Mouse (Mus musculus) limb, embryonic 14.5 days (tissue): ENCODE measurements around the gene Ank2. TPM values are rescaled to one million over a fixed set of nuclear protein-coding genes. Genes with fewer than 3 reads are reported as not detected.
A peak's percentile ranks its signal among the peaks of the same experiment; 100 is the strongest.

Source experiments
- ATAC-seq: fragments of 200-750 bp; cut with Nextera tagmentation; 2 replicates; pipeline ENCODE4 v1.8.0; 2017; ENCODE audit warnings: low read depth, moderate number of reproducible peaks, moderate TSS enrichment; ENCODE audit not compliant: low FRiP score
- DNase-seq: peaks from one replicate; pipeline ENCODE4 v3.0.0-alpha.2; 2015; ENCODE audit warnings: low spot score
- H3K27ac ChIP-seq: fragments of 300-500 bp; sonication (generic); replicated peaks from 2 replicates; pipeline ENCODE4 v1.5.1; 2014; ENCODE audit warnings: low read depth, mild to moderate bottlenecking, low read length, moderate library complexity, mixed read lengths
- H3K27me3 ChIP-seq: fragments of 300-500 bp; sonication (generic); 2 replicates; pipeline ENCODE4 v1.6.1; 2014; ENCODE audit warnings: low read length, mixed read lengths; ENCODE audit not compliant: control insufficient read depth, insufficient read depth
- H3K36me3 ChIP-seq: fragments of 300-500 bp; sonication (generic); 2 replicates; pipeline ENCODE4 v1.6.1; 2014; ENCODE audit warnings: mild to moderate bottlenecking, low read length, moderate library complexity, mixed read lengths; ENCODE audit not compliant: control insufficient read depth, insufficient read depth
- H3K4me1 ChIP-seq: fragments of 300-500 bp; sonication (generic); 2 replicates; pipeline ENCODE4 v1.6.1; 2014; ENCODE audit warnings: antibody characterized with exemption, low read length, mixed read lengths; ENCODE audit not compliant: control insufficient read depth, insufficient read depth
- H3K4me2 ChIP-seq: fragments of 300-500 bp; sonication (generic); replicated peaks from 2 replicates; pipeline ENCODE4 v1.6.1; 2014; ENCODE audit warnings: low read depth, mild to moderate bottlenecking, low read length, moderate library complexity; ENCODE audit not compliant: severe bottlenecking
- H3K4me3 ChIP-seq: fragments of 300-500 bp; sonication (generic); replicated peaks from 2 replicates; pipeline ENCODE4 v1.5.1; 2014; ENCODE audit warnings: low read length
- H3K9ac ChIP-seq: fragments of 300-500 bp; sonication (generic); 2 replicates; pipeline ENCODE4 v1.6.1; 2014; ENCODE audit warnings: mild to moderate bottlenecking, low read depth, low read length, moderate library complexity; ENCODE audit not compliant: severe bottlenecking
- H3K9me3 ChIP-seq: fragments of 300-500 bp; sonication (generic); 2 replicates; pipeline ENCODE4 v1.6.1; 2016; ENCODE audit warnings: low read length; ENCODE audit not compliant: control insufficient read depth
- POLR2A ChIP-seq: fragments of 200-500 bp; IDR thresholded peaks from 2 replicates; pipeline ENCODE4 v1.8.0; 2012; ENCODE audit warnings: inconsistent platforms, mild to moderate bottlenecking, moderate library complexity, borderline replicate concordance; ENCODE audit not compliant: insufficient read depth, insufficient read length; ENCODE audit errors: extremely low read depth
- WGBS: fragments of 180-500 bp; shearing (Covaris S2); extraction: QIAGEN DNeasy Blood & Tissue Kit; methylation state at CpG from one replicate; pipeline ENCODE4 v1.1.7; 2014; 5-methylcytosine and 5-hydroxymethylcytosine counted together
- polyA plus RNA-seq, 2 experiments: library from polyadenylated mRNA; depleted of rRNA in 1 of 2; stranded (reverse) in 1 of 2; unstranded in 1 of 2; fragments of >200 nt; fragmentation: Nextera tagmentation in 1 of 2; extraction: Ambion mirVana in 1 of 2; gene quantifications; 2 replicates each; pipeline versions ENCODE4 v1.2.1 to v1.2.3; 2012 to 2014

Gene Ank2
- polyA plus RNA-seq, 2 experiments = 33.0 to 41.6 TPM

DNA sequence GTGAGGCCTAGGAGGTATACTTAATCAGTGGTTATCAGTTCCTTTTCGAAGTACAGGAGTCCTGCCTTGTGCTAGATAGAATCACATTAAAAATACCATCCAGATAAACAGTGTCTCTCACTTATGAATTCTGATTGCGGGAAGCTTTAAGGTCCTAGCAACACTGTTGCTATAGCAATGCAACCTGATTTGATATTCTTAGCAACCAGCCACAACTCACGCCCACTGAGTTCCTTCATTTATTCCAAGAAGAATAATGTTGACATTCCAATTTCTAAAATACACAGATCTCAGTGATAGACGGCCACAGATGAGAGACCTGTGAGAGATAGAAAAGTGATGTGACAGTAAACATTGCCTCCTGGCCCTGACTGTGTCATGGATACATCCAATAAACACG is 233.4 kb downstream of the Ank2 start:
- no peak for TF ChIP-seq POLR2A
- Histone ChIP-seq H3K27me3 (no peaks in the 10 kb centered on the region), H3K9me3 (no peaks in the 10 kb centered on the region), H3K4me2 (no peak overlapping the region), H3K36me3 (no peaks in the 10 kb centered on the region), H3K9ac (no peak overlapping the region), H3K4me3 (no peak overlapping the region), H3K27ac (no peak overlapping the region), H3K4me1 (no peaks in the 10 kb centered on the region)
- 87% methylated on average over 5 of the region's 5 CpGs for WGBS
- no peak for DNase-seq
- ATAC-seq = no peak

DNA sequence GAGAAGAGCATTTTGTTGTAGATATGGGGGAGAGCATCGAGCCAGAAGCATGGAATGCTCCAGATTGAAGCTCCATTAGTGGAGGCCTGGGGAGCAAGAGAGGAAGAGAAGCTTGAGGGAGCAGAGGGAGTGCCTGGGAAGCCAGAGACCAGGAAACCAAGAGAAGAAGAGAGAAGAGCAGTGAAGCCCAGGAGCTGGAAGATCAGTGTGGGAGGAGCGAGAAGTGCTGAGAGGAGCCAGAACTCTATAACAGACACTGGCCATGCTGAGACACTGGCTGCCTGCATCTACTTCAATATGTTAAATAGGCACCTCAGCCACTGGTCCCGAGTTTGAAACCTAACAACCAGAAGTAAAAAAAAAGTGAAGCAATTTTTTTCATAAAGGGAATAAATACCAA is 234.0 kb downstream of the Ank2 start:
- DNase-seq (no peak), ATAC-seq (no peak)
- no peaks in the 10 kb centered on the region for H3K9me3 ChIP-seq
- TF ChIP-seq POLR2A = no peak
- H3K9ac ChIP-seq = no peak overlapping the region
- H3K4me3 ChIP-seq = no peak overlapping the region
- no peaks in the 10 kb centered on the region for H3K27me3 ChIP-seq
- no peak overlapping the region for H3K4me2 ChIP-seq
- no peaks in the 10 kb centered on the region for H3K4me1 ChIP-seq
- no peak overlapping the region for H3K27ac ChIP-seq
- 69% methylated on average over 3 of the region's 3 CpGs for WGBS
- no peaks in the 10 kb centered on the region for H3K36me3 ChIP-seq

DNA sequence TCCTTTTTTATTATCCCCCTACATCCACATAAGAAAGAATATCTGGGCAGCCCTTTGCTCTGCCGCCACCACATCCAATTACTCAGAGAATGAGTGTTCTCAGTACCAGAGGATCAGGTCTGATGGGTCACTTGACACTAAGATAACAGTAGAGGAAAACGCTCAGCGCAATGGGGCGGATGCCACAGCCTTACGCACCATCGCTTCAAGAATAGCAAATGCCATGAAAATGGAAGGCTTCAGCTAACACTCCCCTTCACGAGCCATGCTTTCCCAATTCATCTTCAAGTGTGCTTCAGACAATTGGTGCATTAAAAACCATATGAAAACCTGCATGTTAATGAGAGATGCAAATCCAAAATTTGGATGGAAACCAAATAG is 238.4 kb downstream of the Ank2 start:
- H3K9me3 ChIP-seq = no peaks in the 10 kb centered on the region
- no peaks in the 10 kb centered on the region for H3K36me3 ChIP-seq
- H3K27ac ChIP-seq = no peak overlapping the region
- no peak for ATAC-seq
- H3K27me3 ChIP-seq = no peaks in the 10 kb centered on the region
- TF ChIP-seq POLR2A = no peak
- WGBS = 78% methylated on average over 7 of the region's 7 CpGs
- H3K9ac ChIP-seq = no peak overlapping the region
- DNase-seq = no peak
- H3K4me2 ChIP-seq = no peak overlapping the region
- H3K4me1 ChIP-seq = peaks cover 2% of the 10 kb centered on the region; the same call in 1 of the 2 replicates
- no peak overlapping the region for H3K4me3 ChIP-seq

DNA sequence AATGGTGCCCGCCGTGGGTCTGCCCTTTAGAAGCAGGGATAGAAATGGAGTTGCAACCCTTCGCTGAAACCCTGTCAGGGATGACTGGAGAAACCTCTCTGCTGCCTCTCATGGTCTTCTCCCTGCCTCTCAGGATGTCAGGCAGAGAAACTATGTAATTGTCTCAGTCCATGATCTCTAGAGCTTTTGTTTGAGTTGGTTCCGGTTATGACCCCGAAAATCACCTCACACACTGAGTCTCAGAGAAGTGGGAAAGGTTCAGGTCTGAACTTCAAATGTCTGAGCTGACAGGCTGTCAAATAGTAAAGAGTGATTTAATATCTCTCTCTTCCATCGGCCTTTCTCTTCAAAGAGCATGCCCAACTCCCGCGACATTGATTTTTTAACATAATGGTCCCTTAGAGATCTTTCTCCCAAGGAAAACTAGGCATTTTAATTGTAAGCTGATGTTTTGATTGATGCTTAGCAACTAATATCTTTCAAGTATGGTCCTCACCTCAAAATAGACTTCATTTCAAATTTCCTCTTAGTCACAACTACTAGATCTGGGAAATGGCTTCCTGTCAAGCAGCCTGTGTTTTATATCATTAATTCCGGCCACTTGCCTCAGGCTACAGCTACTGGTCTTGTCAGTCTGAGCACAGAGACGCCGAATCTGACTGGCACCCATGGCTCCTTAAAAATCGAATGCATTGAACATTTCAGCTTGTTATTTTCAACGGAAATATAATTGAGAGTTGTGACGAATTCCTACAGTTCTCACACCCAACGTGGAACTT is 239.0 kb downstream of the Ank2 start:
- DNase-seq (no peak), ATAC-seq (no peak)
- Histone ChIP-seq H3K27me3 (no peaks in the 10 kb centered on the region), H3K4me3 (no peak overlapping the region), H3K9me3 (no peaks in the 10 kb centered on the region), H3K4me2 (no peak overlapping the region), H3K9ac (no peak overlapping the region), H3K36me3 (no peaks in the 10 kb centered on the region), H3K27ac (no peak overlapping the region), H3K4me1 (peaks cover 2% of the 10 kb centered on the region; the same call in 1 of the 2 replicates)
- WGBS = 63% methylated on average over 15 of the region's 15 CpGs
- no peak for TF ChIP-seq POLR2A

DNA sequence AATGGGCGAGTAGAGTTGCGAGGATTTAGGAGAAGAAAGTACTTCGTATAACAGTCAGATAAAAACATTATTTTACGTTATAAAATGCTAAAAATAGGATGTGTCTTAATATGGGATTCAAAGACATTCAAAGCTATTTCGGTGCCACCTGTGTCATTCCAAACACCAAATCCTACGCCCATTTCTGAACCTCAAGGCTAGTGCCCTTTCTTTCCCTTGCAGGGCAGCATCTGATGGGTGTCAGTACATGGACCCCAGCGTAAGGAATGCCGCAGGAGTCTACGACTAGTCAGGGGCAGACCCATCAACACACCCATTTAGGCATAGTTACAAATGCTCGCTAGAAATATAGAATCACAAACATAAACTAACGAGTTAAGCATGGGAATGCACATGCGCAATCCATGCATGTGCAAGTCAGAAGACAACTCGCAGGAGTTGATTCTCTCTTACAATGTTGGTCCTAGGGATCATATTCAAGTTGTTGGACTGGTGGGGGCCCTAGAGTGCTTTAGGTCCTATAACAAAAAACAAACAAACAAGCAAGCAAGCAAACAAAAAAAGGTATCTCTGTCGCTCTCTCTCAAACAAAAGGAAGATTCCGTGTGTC is 240.6 kb downstream of the Ank2 start:
- peak overlapping the region; percentile 44; the same call in 1 of the 2 replicates for H3K4me3 ChIP-seq
- H3K27ac ChIP-seq = no peak overlapping the region
- WGBS = 37% methylated on average over 15 of the region's 15 CpGs
- ATAC-seq (no peak), DNase-seq (no peak)
- no peaks in the 10 kb centered on the region for H3K9me3 ChIP-seq
- TF ChIP-seq POLR2A = no peak
- no peaks in the 10 kb centered on the region for H3K36me3 ChIP-seq
- H3K27me3 ChIP-seq = no peaks in the 10 kb centered on the region
- H3K4me2 ChIP-seq = peak overlapping the region; percentile 75; the same call in 1 of the 2 replicates
- H3K9ac ChIP-seq = no peak overlapping the region
- peaks cover 2% of the 10 kb centered on the region; the same call in 1 of the 2 replicates for H3K4me1 ChIP-seq
